Mouse (Mus musculus) liver, embryonic 14.5 days (tissue): ENCODE measurements around the gene Rasal1.

Source experiments
- CTCF ChIP-seq: IDR thresholded peaks from 2 replicates; pipeline ENCODE4 v1.5.1; 2016; ENCODE audit warnings: antibody characterized with exemption, low read depth, control low read depth
- EP300 ChIP-seq: IDR thresholded peaks from 2 replicates; pipeline ENCODE4 v1.6.1; 2016; ENCODE audit warnings: antibody characterized with exemption, low read depth

DNA sequence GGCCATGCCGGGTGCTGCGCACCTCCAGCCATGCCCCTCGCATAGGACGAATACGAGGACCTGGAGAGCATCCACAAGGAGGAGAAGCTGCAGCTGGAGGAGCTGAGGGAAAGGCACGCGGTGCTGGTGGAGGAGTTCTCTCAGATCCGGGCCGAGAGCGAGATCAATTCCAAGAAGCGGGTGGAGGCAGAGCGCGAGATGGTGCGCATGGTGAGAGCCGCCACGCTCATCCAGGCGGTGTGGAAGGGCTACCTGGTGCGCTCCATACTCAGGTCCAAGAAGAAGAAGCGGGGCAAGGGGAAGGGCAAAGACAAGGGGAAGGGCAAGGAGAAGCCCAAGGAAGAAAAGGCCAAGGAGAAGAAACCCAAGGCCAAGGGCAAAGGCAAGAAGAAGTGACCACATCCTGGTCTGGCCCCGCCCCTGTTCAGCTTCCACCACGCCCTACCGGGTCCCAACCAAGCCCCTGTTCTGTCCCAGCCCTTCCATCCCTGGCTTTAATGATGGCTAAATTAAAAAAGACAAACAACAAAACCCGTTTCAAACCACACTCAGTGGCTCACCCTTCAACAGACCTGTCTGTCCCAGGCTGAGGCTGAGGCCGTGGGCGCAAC, 41.9 kb upstream of the Rasal1 start:
- no peak for TF ChIP-seq CTCF
- TF ChIP-seq EP300 = no peak
